Mouse (Mus musculus): ENCODE measurements around the gene Dnajc27. TPM values are rescaled to one million over a fixed set of nuclear protein-coding genes. Genes with fewer than 3 reads are reported as not detected.

Gene Dnajc27
- polyA plus RNA-seq, 1 experiment from 2014 or later = 9.5 TPM

DNA sequence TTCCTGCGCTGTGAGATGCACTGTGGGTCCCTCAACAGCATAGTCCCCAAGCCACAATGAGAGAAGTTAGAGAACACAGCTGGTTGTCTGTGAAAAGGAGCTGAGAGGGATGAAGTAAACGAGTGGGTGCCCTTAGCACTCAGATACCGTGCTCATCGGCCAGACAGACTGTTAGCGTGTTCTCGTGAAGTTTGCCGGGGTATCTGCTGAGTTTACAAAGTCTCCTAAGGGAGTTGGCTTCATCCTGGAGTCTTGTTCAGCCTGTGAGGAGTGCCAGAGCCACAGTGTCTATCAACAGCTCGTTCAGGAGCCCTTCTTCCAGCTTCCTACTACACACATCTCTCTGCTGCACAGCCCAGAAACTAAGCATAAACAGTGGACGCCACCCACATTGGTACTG, 33.7 kb downstream of the Dnajc27 start:
- no peaks in the 10 kb centered on the region for H3K4me1 ChIP-seq
- no peak overlapping the region for H3K4me2 ChIP-seq (replicated peaks)
- H3K9me3 ChIP-seq = no peaks in the 10 kb centered on the region
- H3K27me3 ChIP-seq = no peaks in the 10 kb centered on the region
- 83% methylated on average over 9 of the region's 9 CpGs for WGBS
- H3K4me3 ChIP-seq = no peak overlapping the region
- 0 out of 2 replicates have a peak overlapping the region, but pooled peaks have one; percentile 31 for H3K9ac ChIP-seq
- H3K36me3 ChIP-seq = peaks cover 4% of the 10 kb centered on the region
- ATAC-seq (ENCODE audit: low FRiP score, low read depth) = no peak
- H3K27ac ChIP-seq = no peak overlapping the region

DNA sequence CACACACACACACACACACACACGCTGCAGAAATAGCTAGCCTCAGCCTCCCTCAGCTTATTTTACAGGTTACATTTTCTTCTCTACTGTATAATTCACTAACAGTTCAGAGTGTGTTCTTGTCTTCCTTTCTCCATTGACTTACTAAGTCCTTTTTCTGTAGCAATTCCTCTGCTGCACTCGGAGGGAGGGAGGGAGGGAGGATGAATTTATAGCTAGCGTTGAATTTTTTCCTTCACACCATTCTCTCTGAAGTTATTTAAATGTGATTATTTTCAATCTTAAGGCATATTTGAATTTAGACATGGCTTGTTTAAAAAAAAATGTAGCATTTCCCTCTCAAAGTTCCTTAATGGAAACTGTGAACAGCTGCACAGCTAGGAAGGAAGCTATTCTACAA, 34.8 kb downstream of the Dnajc27 start:
- H3K4me3 ChIP-seq = no peak overlapping the region
- 73% methylated on average over 3 of the region's 3 CpGs for WGBS
- no peaks in the 10 kb centered on the region for H3K9me3 ChIP-seq
- H3K27me3 ChIP-seq = no peaks in the 10 kb centered on the region
- no peaks in the 10 kb centered on the region for H3K4me1 ChIP-seq
- H3K4me2 ChIP-seq (replicated peaks) = no peak overlapping the region
- H3K9ac ChIP-seq = no peak overlapping the region
- H3K36me3 ChIP-seq = peaks cover 4% of the 10 kb centered on the region
- no peak overlapping the region for H3K27ac ChIP-seq
- ATAC-seq (ENCODE audit: low FRiP score, low read depth) = no peak

DNA sequence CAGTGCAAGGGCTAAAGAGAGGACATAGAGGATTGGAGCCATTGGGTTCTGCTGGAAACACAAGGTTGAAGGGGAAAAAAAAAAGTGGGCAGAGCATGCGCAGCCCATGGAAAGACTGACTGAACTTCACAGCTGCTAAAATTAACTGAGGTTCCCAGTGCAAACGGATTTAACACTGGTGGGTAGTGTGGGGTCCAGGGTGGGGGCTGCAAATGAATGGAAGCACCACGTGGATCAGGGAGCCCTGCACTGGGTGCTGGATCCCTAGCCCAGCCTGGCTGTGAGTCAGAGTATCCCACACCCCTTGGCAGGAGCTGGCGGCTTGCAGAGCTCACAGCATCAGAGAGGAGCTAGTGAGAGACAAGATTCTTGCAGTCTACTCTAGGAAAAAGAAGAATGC, 35.2 kb downstream of the Dnajc27 start:
- H3K9ac ChIP-seq = no peak overlapping the region
- no peaks in the 10 kb centered on the region for H3K9me3 ChIP-seq
- H3K4me3 ChIP-seq = no peak overlapping the region
- no peak overlapping the region for H3K27ac ChIP-seq
- 60% methylated on average over 4 of the region's 4 CpGs for WGBS
- ATAC-seq (ENCODE audit: low FRiP score, low read depth) = peak; percentile 44
- no peaks in the 10 kb centered on the region for H3K4me1 ChIP-seq
- peaks cover 4% of the 10 kb centered on the region for H3K36me3 ChIP-seq
- H3K27me3 ChIP-seq = no peaks in the 10 kb centered on the region
- H3K4me2 ChIP-seq (replicated peaks) = no peak overlapping the region

DNA sequence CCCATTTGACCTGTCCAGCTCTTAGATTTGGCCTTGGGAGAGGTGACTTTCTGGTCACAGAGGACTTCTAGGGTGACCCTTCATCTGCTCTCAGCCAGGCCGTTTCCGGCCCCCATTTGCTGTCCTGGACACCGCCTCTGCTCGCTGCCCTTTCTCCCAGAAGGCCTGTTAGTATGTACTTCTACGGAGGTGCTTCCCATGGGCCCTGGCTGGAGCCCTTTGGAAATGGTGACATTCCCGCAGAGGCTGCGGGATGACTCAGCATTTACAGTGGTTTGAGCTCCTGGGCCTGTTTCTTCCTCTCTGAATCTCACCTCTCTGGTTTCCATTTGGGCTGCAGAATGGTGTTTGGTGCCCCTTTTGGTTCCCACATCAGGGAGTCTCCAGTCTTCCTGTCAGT, 45.0 kb downstream of the Dnajc27 start:
- Histone ChIP-seq H3K9ac (no peak overlapping the region), H3K36me3 (no peaks in the 10 kb centered on the region), H3K27me3 (no peaks in the 10 kb centered on the region), H3K4me2 (replicated peaks) (no peak overlapping the region), H3K4me3 (no peak overlapping the region), H3K9me3 (peaks cover 5% of the 10 kb centered on the region; the same call in 1 of the 2 replicates), H3K27ac (no peak overlapping the region), H3K4me1 (no peaks in the 10 kb centered on the region)
- ATAC-seq (ENCODE audit: low FRiP score, low read depth) = no peak
- WGBS = 67% methylated on average over 7 of the region's 7 CpGs

DNA sequence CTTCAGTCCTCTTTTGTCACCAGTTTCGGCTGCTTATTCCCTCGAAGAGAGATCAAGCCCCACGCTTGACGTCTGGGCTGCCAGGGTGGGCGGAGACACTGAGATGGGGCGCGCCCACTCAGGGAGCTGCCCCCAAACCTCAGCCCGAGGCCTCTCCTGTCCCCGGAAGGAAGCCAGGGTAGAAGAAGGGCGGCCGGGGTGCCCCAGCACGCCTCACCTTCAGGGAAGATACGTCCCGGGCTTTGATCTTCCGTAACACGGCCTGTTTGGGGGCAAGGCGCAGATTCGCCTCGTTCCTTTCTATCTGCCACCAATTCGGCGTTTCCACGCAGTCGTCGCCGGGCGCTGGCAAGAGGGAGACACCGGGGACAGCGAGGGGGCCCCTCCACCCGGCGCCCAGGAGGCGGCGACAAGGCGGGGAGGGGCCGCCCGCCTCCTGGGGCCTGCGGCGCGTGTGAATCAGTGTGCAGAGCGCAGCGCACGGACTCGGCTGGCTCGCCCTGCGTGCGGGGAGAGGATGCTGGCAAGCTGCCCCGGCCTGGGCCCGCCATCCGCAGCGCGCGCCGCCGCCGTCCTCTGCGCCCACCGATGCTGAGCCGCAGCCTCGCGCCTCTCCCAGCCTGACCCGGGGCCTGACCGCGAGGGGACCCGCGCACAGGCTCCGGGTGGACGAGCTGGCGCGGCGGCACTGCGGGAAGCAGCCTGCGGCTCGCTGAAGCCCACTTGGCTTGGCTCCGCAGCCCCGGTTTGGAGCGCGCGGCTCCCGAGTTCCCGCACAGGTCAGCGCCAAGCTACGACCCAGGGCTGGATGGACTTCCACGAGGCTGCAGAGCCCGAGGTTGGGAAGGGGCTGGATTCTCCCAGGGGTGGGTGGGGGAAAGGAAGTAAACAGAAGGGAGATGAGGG, 50.8 kb downstream of the Dnajc27 start, which contains the start of gene Adcy3:
Adcy3 (plus strand) TSS at position 163 of the 906 bp plus-strand sequence.
- Histone ChIP-seq H3K9ac (peak within 1 kb of the TSS; percentile 82), H3K4me3 (peak within 1 kb of the TSS; percentile 68), H3K36me3 (peaks cover 16% of the 10 kb centered on the region), H3K27ac (peak within 1 kb of the TSS; percentile 67; the same call in 1 of the 2 replicates), H3K9me3 (peaks cover 5% of the 10 kb centered on the region; the same call in 1 of the 2 replicates), H3K4me2 (replicated peaks) (peak within 1 kb of the TSS; percentile 83), H3K4me1 (peaks cover 34% of the 10 kb centered on the region), H3K27me3 (no peaks in the 10 kb centered on the region)
- under 1% methylated on average over 81 of the region's 83 CpGs for WGBS
- peak; percentile 78 for ATAC-seq (ENCODE audit: low FRiP score, low read depth)

DNA sequence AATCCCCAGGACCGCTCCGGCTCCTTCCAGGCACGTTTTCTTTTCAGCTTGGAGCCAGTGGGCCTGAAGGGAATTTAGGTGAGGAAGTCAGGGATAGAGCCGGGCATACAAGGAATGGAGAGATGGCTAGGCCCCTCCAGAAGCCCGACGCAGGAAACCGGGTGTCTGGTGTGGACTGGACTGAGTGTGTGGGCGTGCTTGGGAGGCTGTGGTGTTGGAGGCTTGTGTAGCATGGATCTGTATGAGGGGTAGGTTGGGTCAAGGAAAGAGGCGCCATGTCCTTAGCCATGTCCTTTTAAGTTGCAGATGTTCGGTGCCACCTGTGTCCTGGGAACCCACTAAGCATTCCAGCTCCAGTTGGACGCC, 51.4 kb downstream of the Dnajc27 start:
- H3K9ac ChIP-seq = peak overlapping the region; percentile 82
- H3K4me3 ChIP-seq = peak overlapping the region; percentile 68
- no peaks in the 10 kb centered on the region for H3K27me3 ChIP-seq
- H3K36me3 ChIP-seq = peaks cover 16% of the 10 kb centered on the region
- H3K4me1 ChIP-seq = peaks cover 34% of the 10 kb centered on the region
- H3K27ac ChIP-seq = no peak overlapping the region; the same call in 1 of the 2 replicates
- H3K9me3 ChIP-seq = peaks cover 5% of the 10 kb centered on the region; the same call in 1 of the 2 replicates
- WGBS = 25% methylated on average over 11 of the region's 11 CpGs
- peak overlapping the region; percentile 83 for H3K4me2 ChIP-seq (replicated peaks)
- peak; percentile 30; the same call in 1 of the 2 replicates for ATAC-seq (ENCODE audit: low FRiP score, low read depth)

DNA sequence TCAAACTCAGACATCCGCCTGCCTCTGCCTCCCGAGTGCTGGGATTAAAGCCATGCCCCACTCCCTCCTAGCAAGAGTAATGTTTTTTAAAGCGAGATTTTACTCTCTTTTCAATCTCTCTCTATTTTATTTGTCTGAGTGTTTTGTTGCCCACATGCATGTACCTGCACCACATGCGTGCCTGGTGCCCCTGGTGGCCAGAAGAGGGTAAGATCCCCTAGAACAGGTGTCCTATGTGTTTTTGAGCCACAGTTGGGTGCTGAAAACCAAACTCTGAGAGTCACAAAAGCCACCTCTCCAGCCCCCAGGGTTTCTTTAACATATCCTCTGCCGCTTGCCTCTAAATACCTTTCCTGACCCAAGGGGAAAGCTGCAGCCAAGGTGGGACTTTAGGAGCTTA, 60.8 kb downstream of the Dnajc27 start:
- no peaks in the 10 kb centered on the region; the same call in 1 of the 2 replicates for H3K4me1 ChIP-seq
- WGBS = 94% methylated on average over 5 of the region's 5 CpGs
- H3K9me3 ChIP-seq = no peaks in the 10 kb centered on the region
- no peak overlapping the region for H3K4me2 ChIP-seq (replicated peaks)
- H3K27me3 ChIP-seq = no peaks in the 10 kb centered on the region
- H3K4me3 ChIP-seq = no peak overlapping the region
- peaks cover 34% of the 10 kb centered on the region for H3K36me3 ChIP-seq
- H3K27ac ChIP-seq = no peak overlapping the region
- no peak overlapping the region for H3K9ac ChIP-seq
- no peak for ATAC-seq (ENCODE audit: low FRiP score, low read depth)

DNA sequence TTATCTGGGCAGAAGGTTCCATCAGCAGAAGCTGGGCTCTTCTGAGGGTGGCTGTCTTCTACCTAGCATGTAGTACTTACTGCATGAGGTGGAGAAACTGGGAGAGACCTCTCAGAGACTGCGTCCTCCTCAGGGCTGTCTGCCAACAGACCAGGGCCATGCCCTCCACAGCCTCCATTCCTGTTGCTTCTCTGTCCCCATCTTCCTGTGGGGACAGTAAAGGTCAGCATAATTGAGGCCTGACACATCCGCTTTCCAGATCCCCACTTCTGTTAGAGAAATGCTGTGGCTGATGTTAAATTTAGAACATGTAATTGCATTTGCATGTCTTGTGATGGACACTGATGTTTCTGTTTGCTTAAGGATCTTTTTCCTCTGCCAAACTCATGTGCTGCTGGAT, 68.6 kb downstream of the Dnajc27 start:
- no peaks in the 10 kb centered on the region for H3K9me3 ChIP-seq
- no peak overlapping the region for H3K27ac ChIP-seq
- H3K4me1 ChIP-seq = no peaks in the 10 kb centered on the region
- no peak overlapping the region for H3K4me2 ChIP-seq (replicated peaks)
- H3K9ac ChIP-seq = no peak overlapping the region
- H3K4me3 ChIP-seq = no peak overlapping the region
- peaks cover 6% of the 10 kb centered on the region for H3K36me3 ChIP-seq
- WGBS = 82% methylated on average over 2 of the region's 2 CpGs
- ATAC-seq (ENCODE audit: low FRiP score, low read depth) = no peak
- H3K27me3 ChIP-seq = no peaks in the 10 kb centered on the region

DNA sequence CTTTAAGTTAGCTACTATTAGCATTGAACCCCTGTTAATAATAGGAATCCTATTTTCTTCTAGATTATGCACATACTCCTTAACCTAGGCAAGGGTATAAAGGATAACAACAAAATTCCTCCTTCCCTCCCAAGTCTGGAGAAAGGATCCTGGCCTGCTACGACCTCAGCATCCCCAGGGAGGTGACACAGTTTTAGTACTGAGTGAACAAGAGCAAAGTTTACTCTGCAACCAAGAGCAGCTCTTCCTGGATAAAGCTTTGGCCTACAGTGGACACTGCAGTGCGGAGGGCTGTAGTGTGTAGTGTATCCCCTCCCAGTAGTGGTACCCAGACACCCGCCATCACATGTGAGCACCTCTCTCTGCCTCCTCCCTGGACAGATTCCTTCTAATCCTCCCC, 69.6 kb downstream of the Dnajc27 start:
- no peak overlapping the region for H3K4me3 ChIP-seq
- H3K4me2 ChIP-seq (replicated peaks) = no peak overlapping the region
- no peaks in the 10 kb centered on the region for H3K9me3 ChIP-seq
- ATAC-seq (ENCODE audit: low FRiP score, low read depth) = no peak
- no peaks in the 10 kb centered on the region for H3K27me3 ChIP-seq
- H3K27ac ChIP-seq = no peak overlapping the region
- WGBS = 95% methylated on average over 3 of the region's 3 CpGs
- no peaks in the 10 kb centered on the region for H3K4me1 ChIP-seq
- H3K9ac ChIP-seq = no peak overlapping the region
- H3K36me3 ChIP-seq = no peaks in the 10 kb centered on the region; the same call in 1 of the 2 replicates

DNA sequence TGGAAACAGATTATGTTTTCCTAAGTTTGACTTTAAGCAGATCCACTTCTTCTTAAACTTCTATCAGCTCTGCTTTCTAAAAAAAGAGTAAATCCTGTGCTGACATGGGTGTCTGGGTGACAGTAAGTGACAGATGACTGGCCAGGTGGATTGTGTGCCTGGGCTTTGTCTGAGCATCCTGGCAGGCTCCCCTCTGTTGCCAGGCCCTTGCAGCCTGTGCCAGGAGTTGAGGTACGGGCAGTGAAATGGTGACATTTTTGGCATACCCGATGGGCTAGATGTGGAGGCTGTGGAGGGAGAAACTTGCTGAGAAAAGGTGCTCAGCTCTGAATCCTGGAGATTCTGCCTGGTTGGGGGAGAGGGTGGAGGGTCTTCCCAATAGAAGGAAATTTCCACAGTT, 75.1 kb downstream of the Dnajc27 start:
- no peak for ATAC-seq (ENCODE audit: low FRiP score, low read depth)
- Histone ChIP-seq H3K9me3 (no peaks in the 10 kb centered on the region), H3K4me3 (no peak overlapping the region), H3K27ac (no peak overlapping the region), H3K27me3 (no peaks in the 10 kb centered on the region), H3K36me3 (no peaks in the 10 kb centered on the region; the same call in 1 of the 2 replicates), H3K9ac (no peak overlapping the region), H3K4me2 (replicated peaks) (no peak overlapping the region), H3K4me1 (peaks cover 8% of the 10 kb centered on the region; the same call in 1 of the 2 replicates)
- WGBS = 80% methylated on average over 2 of the region's 2 CpGs

DNA sequence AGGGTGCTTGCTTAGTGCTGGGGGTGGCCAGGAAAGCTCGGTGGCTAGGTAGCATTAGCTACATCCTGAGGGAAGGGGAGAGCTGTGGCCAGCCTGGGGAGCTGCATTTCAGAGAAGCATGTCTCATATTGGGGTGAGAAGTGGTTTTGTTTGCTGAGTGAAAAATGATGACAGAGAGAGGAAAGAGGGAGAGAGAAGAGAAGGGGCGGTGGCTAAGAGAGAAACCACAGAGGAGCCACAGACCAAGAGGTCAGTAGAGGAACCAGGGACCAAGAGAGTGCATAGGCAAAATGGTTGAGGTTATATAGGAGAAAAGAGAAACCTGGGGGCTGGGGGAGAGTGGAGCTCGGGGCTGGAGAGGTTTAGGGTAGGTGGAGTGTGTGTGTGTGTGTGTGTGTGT, 75.8 kb downstream of the Dnajc27 start:
- no peaks in the 10 kb centered on the region for H3K27me3 ChIP-seq
- no peak overlapping the region for H3K4me2 ChIP-seq (replicated peaks)
- ATAC-seq (ENCODE audit: low FRiP score, low read depth) = no peak
- 86% methylated on average over 3 of the region's 3 CpGs for WGBS
- H3K4me3 ChIP-seq = no peak overlapping the region
- H3K9ac ChIP-seq = no peak overlapping the region
- no peak overlapping the region for H3K27ac ChIP-seq
- H3K4me1 ChIP-seq = peaks cover 8% of the 10 kb centered on the region; the same call in 1 of the 2 replicates
- no peaks in the 10 kb centered on the region for H3K9me3 ChIP-seq
- no peaks in the 10 kb centered on the region; the same call in 1 of the 2 replicates for H3K36me3 ChIP-seq

DNA sequence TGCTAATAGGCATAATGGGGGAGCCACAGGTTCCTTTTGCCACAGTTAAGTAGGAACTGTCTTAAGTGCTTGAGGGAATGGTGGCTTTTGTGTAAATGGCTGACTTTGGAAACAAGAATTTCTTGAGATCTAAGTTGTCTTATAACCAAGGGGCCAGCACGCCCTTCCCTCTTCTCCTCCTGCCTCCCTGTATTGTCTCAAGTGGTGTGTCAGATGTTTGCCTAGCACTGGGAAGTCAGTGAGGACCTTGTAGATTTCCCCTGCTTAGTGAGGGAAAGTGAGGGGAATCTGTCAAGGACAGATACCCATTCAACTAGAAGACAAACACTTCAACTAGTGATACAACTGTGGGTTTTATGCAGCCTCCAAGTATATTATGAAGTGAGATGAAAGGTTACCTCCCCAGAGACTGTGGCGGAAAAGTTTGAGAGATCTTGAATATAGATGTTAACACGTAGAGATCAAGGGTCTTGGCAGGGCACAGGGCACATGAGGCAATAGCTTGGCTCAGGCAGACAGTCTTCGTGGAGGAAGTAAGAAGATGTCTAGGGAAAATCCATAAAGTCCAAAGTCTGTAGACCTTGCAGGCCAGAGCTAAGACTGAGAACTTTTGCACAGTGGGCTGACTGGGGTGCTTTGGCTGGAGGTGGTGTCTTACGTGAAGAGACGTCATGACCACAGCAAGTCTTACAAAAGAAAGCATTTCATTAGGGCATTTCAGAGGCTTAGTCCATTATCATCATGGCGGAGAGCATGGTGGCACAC, 76.7 kb downstream of the Dnajc27 start:
- Histone ChIP-seq H3K9ac (no peak overlapping the region), H3K4me3 (no peak overlapping the region), H3K9me3 (no peaks in the 10 kb centered on the region), H3K27ac (no peak overlapping the region), H3K4me2 (replicated peaks) (no peak overlapping the region), H3K36me3 (no peaks in the 10 kb centered on the region), H3K4me1 (peaks cover 8% of the 10 kb centered on the region; the same call in 1 of the 2 replicates), H3K27me3 (no peaks in the 10 kb centered on the region)
- ATAC-seq (ENCODE audit: low FRiP score, low read depth) = no peak
- WGBS = 93% methylated on average over 7 of the region's 7 CpGs

Measured in limb, embryonic 13.5 days (tissue).